Mouse (Mus musculus) erythroblast, embryonic 14.5 days (primary cell): Measurements from ENCODE around the gene Gm11639. TPM values are rescaled to one million over a fixed set of nuclear protein-coding genes. Genes with fewer than 3 reads are reported as not detected.
"Not testable (repeated sequence)": the region's sequence is repeated elsewhere in the genome, so short reads cannot be mapped to it uniquely, and the experiment has no call there.

ENCODE experiments used
- H3K27me3 ChIP-seq: 2 replicates; pipeline ENCODE4 v1.6.1; 2012; ENCODE audit warnings: inconsistent platforms; ENCODE audit not compliant: control insufficient read depth
- H3K36me3 ChIP-seq: 2 replicates; pipeline ENCODE4 v1.6.1; 2012; ENCODE audit warnings: mild to moderate bottlenecking, inconsistent platforms; ENCODE audit not compliant: control insufficient read depth
- H3K4me1 ChIP-seq: 2 replicates; pipeline ENCODE4 v1.6.1; 2012; ENCODE audit warnings: inconsistent platforms; ENCODE audit not compliant: control insufficient read depth
- H3K4me3 ChIP-seq: replicated peaks from 2 replicates; pipeline ENCODE3; 2012; ENCODE audit warnings: moderate library complexity, mild to moderate bottlenecking, inconsistent platforms
- H3K9me3 ChIP-seq: 2 replicates; pipeline ENCODE4 v1.6.1; 2012; ENCODE audit warnings: low read length, inconsistent platforms, mixed read lengths; ENCODE audit not compliant: control insufficient read depth
- GATA1 ChIP-seq: IDR thresholded peaks from 2 replicates; pipeline ENCODE4 v1.6.1; 2012; ENCODE audit warnings: low read length, inconsistent platforms, mixed read lengths
- TAL1 ChIP-seq: IDR thresholded peaks from 3 replicates; pipeline ENCODE4 v1.6.1; 2012; ENCODE audit warnings: low read length, inconsistent platforms, mixed read lengths
- polyA plus RNA-seq: library from polyadenylated mRNA; stranded (reverse); fragments of >175 nt; gene quantifications from 2 replicates; pipeline ENCODE4 v1.2.3, GENCODE M21; 2012

The Gm11639 gene
- polyA plus RNA-seq, 1 experiment: not detected

DNA sequence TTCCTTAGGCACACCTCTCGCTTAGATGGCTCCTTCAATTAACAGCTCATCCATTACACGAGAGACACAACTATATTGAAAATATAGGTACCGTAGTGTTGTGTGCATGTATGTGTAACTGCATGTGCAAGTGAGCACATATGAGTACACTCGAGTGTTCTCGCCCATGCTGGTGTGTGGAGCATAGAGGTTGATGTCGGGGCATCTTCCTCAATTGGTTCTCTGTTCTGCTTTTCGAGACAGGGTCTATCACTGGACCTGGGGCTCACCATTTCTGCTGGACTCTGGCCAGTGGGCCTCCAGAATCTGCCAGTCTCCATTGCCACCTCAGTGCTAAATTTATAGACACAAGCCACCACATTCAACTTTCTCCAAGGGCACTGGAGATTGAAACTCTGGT is 432.3 kb downstream of the Gm11639 start:
- Histone ChIP-seq H3K9me3 (no peaks in the 10 kb centered on the region), H3K4me1 (peaks cover 8% of the 10 kb centered on the region), H3K27me3 (peaks cover 2% of the 10 kb centered on the region; the same call in 1 of the 2 replicates), H3K4me3 (no peak overlapping the region), H3K36me3 (no peaks in the 10 kb centered on the region)
- TF ChIP-seq TAL1: no peak
- no peak for TF ChIP-seq GATA1

DNA sequence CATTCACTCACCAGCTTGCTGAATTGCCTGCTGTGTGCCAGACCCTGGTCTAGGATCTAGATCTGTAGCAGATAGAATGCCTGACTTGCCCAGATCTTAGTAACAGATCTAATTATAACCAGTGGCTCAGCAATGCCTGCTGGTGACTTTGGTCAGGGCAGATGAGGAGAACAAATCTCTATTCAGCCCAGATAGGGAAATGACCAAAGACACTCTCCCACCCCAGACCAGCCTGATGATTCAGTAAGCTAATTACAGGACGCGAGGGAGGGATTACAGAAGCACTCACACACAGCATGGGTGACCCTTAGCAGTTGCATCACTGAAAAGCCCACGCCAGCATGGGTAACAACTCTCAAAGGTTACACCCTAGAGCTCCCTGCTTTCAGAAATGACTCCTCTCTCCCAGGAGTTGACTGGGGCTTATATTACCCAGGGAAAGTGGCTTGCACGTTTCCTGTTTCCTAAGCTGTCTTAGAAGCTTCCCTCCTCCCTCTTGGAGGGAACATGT is 435.1 kb downstream of the Gm11639 start:
- Histone ChIP-seq H3K27me3 (peaks cover 2% of the 10 kb centered on the region; the same call in 1 of the 2 replicates), H3K4me3 (no peak overlapping the region), H3K4me1 (peaks cover 22% of the 10 kb centered on the region), H3K9me3 (peaks cover 2% of the 10 kb centered on the region; the same call in 1 of the 2 replicates), H3K36me3 (no peaks in the 10 kb centered on the region)
- TF ChIP-seq TAL1 (no peak), GATA1 (no peak)

DNA sequence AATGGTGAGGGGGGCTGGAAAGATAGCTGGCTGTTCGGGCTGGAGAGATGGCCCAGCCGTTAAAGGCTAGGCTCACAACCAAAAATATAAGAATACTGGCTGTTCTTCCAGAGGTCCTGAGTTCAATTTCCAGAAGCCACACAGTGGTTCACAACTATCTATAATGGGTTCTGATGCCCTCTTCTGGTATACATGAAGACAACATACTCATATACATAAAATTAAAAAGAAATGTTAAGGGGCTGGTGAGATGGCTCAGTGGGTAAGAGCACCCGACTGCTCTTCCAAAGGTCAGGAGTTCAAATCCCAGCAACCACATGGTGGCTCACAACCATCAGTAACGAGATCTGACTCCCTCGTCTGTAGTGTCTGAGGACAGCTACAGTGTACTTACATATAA is 436.3 kb downstream of the Gm11639 start:
- H3K4me3 ChIP-seq, H3K27me3 ChIP-seq, H3K9me3 ChIP-seq: not testable (repeated sequence)

DNA sequence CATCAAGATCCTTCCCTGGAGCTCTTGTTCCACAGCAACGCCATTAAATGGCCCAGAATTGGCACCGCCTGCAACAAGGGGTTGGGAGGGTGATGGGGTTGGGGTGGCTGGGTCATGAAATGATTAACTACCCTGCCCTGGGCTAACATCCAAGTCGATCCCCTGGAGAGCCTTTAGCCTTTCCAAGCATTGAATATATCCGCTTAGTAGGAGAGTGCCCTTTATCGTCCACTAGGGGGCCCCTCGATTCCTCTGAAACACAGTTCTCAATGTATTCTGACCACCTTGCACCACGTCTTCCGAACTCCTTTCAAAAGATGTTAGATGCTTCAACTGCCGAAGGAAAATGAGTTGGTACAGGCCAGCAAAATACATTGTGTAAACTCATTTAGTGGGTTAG is 438.5 kb downstream of the Gm11639 start:
- no peaks in the 10 kb centered on the region; the same call in 1 of the 2 replicates for H3K27me3 ChIP-seq
- peak overlapping the region; percentile 35 for H3K4me3 ChIP-seq
- TF ChIP-seq GATA1 (no peak), TAL1 (no peak)
- peaks cover 8% of the 10 kb centered on the region for H3K36me3 ChIP-seq
- H3K4me1 ChIP-seq: peaks cover 51% of the 10 kb centered on the region
- peaks cover 4% of the 10 kb centered on the region; the same call in 1 of the 2 replicates for H3K9me3 ChIP-seq

More for the DNA sequence above, 436.3 kb downstream of the Gm11639 start:
- H3K36me3 ChIP-seq: not testable (repeated sequence)
- H3K4me1 ChIP-seq: peaks cover 32% of the 10 kb centered on the region

DNA sequence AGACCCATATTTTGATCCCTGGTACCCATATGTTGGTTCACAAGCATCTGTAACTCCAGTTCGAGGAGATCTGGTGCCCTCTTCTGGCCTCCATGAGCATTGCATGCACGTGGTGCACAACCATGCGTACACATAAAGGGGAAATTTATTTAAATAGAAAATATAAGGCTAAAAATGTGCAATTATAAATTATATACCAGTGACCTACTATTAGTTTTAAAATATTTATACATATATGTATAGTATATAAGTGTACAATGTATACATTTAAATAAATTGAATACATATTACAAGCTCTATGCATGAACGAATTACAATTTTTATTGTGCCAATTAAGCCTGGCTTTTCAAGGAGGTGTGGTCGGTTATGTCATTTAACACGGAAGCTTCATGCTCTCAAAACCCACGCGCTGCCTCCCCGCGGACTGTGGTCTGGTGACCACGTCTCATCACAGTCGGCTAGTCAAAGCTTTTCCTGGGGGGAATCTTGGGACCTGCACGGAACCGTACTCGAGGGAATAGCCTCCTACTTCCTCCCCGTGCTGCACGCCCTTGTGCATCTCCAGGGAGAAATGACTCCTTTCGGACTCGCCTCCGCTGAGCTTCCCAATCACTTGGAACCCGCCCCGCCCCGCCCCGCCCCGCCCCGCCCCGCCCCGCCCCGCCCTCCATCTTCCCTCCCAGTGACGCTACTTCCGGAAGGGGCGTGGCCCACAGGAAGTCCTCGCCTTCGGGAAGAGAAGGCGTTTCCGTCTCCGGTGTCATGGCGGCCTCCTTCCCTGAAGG is 440.4 kb downstream of the Gm11639 start, which contains the start of gene Mettl2:
Mettl2 (plus strand) TSS at position 691 of the 785 bp plus-strand sequence.
- TF ChIP-seq TAL1: no peak
- TF ChIP-seq GATA1: no peak
- Histone ChIP-seq H3K9me3 (peaks cover 4% of the 10 kb centered on the region; the same call in 1 of the 2 replicates), H3K27me3 (no peaks in the 10 kb centered on the region), H3K4me1 (peaks cover 56% of the 10 kb centered on the region), H3K36me3 (peaks cover 27% of the 10 kb centered on the region), H3K4me3 (peak within 1 kb of the TSS; percentile 89)

DNA sequence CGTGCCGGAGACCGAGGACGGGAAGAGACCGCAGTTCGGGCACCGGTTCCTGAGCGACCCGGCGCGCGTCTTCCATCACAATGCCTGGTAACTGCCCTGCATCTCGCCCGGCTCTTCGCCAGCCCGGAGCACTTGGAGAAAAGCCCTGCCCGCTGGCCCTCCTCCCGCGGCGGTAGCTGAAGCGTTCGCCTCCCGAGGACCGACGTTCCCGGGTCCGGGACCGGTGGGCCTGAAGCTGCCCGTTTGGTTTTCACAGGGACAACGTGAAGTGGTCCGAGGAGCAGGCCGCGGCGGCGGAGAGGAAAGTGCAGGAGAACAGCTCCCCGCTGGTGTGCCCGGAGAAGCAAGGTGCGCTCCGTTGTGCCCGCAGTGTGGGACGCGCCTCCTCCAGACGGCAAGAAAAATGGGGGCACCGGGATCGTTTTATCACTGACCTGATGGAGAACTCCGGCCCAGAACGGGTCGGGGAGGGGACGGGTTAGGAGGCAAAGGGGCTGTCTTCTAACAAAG is 441.1 kb downstream of the Gm11639 start:
- H3K4me3 ChIP-seq: peak overlapping the region; percentile 89
- H3K27me3 ChIP-seq: no peaks in the 10 kb centered on the region
- no peak for TF ChIP-seq TAL1
- no peak for TF ChIP-seq GATA1
- H3K36me3 ChIP-seq: peaks cover 34% of the 10 kb centered on the region
- H3K4me1 ChIP-seq: peaks cover 56% of the 10 kb centered on the region
- peaks cover 4% of the 10 kb centered on the region; the same call in 1 of the 2 replicates for H3K9me3 ChIP-seq

DNA sequence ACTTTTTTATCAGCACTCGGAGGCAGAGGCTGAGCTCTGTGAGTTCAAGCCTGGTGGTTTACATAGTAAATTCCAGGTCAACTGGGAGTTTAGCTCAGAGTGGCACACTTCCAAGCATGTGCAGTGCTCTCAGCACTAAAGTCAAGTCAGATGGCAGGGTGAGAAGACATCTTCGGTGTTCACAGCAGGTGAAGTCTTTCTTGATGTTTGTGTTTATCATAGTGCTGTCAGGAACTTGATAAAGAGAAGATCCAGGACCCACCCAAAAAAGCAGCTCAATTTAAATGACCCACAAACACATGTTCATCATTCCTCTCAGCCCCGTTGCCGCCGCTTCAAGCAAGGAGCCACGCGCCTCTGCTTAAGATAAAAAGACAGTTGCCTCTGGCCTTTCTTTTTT is 450.2 kb downstream of the Gm11639 start:
- Histone ChIP-seq H3K4me3 (no peak overlapping the region), H3K9me3 (peaks cover 6% of the 10 kb centered on the region), H3K36me3 (peaks cover 97% of the 10 kb centered on the region), H3K27me3 (no peaks in the 10 kb centered on the region), H3K4me1 (peaks cover 40% of the 10 kb centered on the region)
- no peak for TF ChIP-seq TAL1
- no peak for TF ChIP-seq GATA1

DNA sequence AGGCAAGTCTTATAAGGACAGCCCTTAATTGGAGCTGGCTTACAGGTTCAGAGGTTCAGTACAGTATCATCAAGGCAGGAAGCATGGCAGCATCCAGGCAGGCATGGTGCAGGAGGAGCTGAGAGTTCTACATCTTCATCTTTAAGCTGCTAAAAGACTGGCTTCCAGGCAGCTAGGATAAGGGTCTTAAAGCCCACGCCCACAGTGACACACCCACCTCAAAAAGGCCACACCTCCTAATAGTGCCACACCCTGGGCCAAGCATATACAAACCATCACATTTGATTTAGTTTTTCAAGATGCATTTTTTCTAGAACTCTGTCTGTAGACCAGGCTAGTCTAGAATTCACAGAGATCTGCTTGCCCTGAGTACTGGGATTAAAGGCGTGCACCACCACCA is 451.7 kb downstream of the Gm11639 start:
- not testable (repeated sequence) for H3K9me3 ChIP-seq, H3K27me3 ChIP-seq, H3K4me3 ChIP-seq
- Histone ChIP-seq H3K4me1 (peaks cover 50% of the 10 kb centered on the region), H3K36me3 (peaks cover 92% of the 10 kb centered on the region)

DNA sequence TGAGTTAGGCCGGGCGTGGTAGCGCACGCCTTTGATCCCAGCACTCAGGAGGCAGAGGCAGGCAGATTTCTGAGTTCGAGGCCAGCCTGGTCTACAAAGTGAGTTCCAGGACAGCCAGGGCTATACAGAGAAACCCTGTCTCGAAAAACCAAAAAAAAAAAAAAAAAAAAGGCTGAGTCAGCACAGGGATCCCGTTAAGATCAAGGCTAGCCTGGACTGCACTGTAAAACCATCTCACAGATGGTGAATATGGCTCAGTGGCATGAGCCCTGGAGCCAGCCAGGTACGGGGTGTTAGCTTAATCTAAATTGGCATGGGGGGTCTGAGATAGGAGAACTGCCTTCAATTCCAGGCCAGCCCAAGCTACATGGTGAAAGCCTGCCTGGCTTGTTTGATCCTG is 455.0 kb downstream of the Gm11639 start:
- not testable (repeated sequence) for H3K9me3 ChIP-seq, H3K27me3 ChIP-seq, H3K4me3 ChIP-seq
- H3K4me1 ChIP-seq: peaks cover 71% of the 10 kb centered on the region
- peak; percentile 13; the same call in 1 of the 3 replicates for TF ChIP-seq TAL1
- peaks cover 62% of the 10 kb centered on the region for H3K36me3 ChIP-seq
